Mouse (Mus musculus) neural tube, embryonic 14.5 days (tissue): Measurements from ENCODE around the gene Bet1l. TPM values are rescaled to one million over a fixed set of nuclear protein-coding genes. Genes with fewer than 3 reads are reported as not detected.

ENCODE experiments used
- ATAC-seq: fragments of 200-750 bp; cut with Nextera tagmentation; 2 replicates; pipeline ENCODE4 v1.8.0; 2017; ENCODE audit warnings: low read depth, mild to moderate bottlenecking, moderate TSS enrichment, moderate library complexity
- H3K27ac ChIP-seq: fragments of 300-500 bp; sonication (generic); 2 replicates; pipeline ENCODE4 v1.5.1; 2014; ENCODE audit warnings: low read depth, mild to moderate bottlenecking, control low read depth, low read length, moderate library complexity, mixed read lengths
- H3K27me3 ChIP-seq: fragments of 300-500 bp; sonication (generic); 2 replicates; pipeline ENCODE4 v1.6.1; 2014; ENCODE audit warnings: low read length; ENCODE audit not compliant: control insufficient read depth, insufficient read depth
- H3K36me3 ChIP-seq: fragments of 300-500 bp; sonication (generic); 2 replicates; pipeline ENCODE4 v1.6.1; 2014; ENCODE audit warnings: low read length, mixed read lengths; ENCODE audit not compliant: control insufficient read depth, insufficient read depth
- H3K4me1 ChIP-seq: fragments of 300-500 bp; sonication (generic); 2 replicates; pipeline ENCODE4 v1.6.1; 2014; ENCODE audit warnings: low read length; ENCODE audit not compliant: control insufficient read depth, insufficient read depth
- H3K4me2 ChIP-seq: fragments of 300-500 bp; sonication (generic); 2 replicates; pipeline ENCODE4 v1.6.1; 2014; ENCODE audit warnings: mild to moderate bottlenecking, low read depth, low read length, control low read depth
- H3K4me3 ChIP-seq: fragments of 300-500 bp; sonication (generic); 2 replicates; pipeline ENCODE4 v1.5.1; 2014; ENCODE audit warnings: low read depth, low read length, control low read depth, mixed read lengths
- H3K9ac ChIP-seq: fragments of 300-500 bp; sonication (generic); replicated peaks from 2 replicates; pipeline ENCODE4 v1.6.1; 2014; ENCODE audit warnings: low read depth, mild to moderate bottlenecking, control low read depth, low read length, mixed read lengths
- H3K9me3 ChIP-seq: fragments of 300-500 bp; sonication (generic); 2 replicates; pipeline ENCODE4 v1.6.1; 2016; ENCODE audit warnings: low read length; ENCODE audit not compliant: control insufficient read depth
- WGBS: fragments of 180-500 bp; shearing (Covaris S2); extraction: QIAGEN DNeasy Blood & Tissue Kit; methylation state at CpG from one replicate; pipeline ENCODE4 v1.1.7; 2014; 5-methylcytosine and 5-hydroxymethylcytosine counted together
- polyA plus RNA-seq: library from polyadenylated mRNA; unstranded; fragments of >200 nt; fragmentation: Nextera tagmentation; extraction: Ambion mirVana; gene quantifications from 2 replicates; pipeline ENCODE4 v1.2.1, GENCODE M21; 2014

The Bet1l gene
- polyA plus RNA-seq, 1 experiment from 2014 or later, result 55.8 TPM

- ATAC-seq, result no peak
- WGBS, result 40% methylated on average over 19 of the region's 19 CpGs
Observed at GRCm38 (mm10) chr7:140840750-140841735, 16.3 kb downstream of the Bet1l start.

GRCm38 (mm10) chr7:140839556-140839955, 17.8 kb downstream of the Bet1l start:
- no peak for ATAC-seq
- H3K27ac ChIP-seq, result no peak overlapping the region
- 72% methylated on average over 5 of the region's 5 CpGs for WGBS
- no peaks in the 10 kb centered on the region for H3K4me1 ChIP-seq
- H3K4me3 ChIP-seq, result no peak overlapping the region
- H3K27me3 ChIP-seq, result no peaks in the 10 kb centered on the region
- H3K9ac ChIP-seq, result no peak overlapping the region
- no peaks in the 10 kb centered on the region for H3K36me3 ChIP-seq
- no peak overlapping the region for H3K4me2 ChIP-seq
- H3K9me3 ChIP-seq, result no peaks in the 10 kb centered on the region

More at GRCm38 (mm10) chr7:140840750-140841735, 16.3 kb downstream of the Bet1l start:
- no peak overlapping the region for H3K9ac ChIP-seq
- no peak overlapping the region for H3K27ac ChIP-seq
- no peaks in the 10 kb centered on the region for H3K9me3 ChIP-seq
- no peak overlapping the region for H3K4me3 ChIP-seq
- H3K27me3 ChIP-seq, result no peaks in the 10 kb centered on the region
- no peak overlapping the region for H3K4me2 ChIP-seq
- H3K36me3 ChIP-seq, result no peaks in the 10 kb centered on the region
- no peaks in the 10 kb centered on the region for H3K4me1 ChIP-seq

DNA sequence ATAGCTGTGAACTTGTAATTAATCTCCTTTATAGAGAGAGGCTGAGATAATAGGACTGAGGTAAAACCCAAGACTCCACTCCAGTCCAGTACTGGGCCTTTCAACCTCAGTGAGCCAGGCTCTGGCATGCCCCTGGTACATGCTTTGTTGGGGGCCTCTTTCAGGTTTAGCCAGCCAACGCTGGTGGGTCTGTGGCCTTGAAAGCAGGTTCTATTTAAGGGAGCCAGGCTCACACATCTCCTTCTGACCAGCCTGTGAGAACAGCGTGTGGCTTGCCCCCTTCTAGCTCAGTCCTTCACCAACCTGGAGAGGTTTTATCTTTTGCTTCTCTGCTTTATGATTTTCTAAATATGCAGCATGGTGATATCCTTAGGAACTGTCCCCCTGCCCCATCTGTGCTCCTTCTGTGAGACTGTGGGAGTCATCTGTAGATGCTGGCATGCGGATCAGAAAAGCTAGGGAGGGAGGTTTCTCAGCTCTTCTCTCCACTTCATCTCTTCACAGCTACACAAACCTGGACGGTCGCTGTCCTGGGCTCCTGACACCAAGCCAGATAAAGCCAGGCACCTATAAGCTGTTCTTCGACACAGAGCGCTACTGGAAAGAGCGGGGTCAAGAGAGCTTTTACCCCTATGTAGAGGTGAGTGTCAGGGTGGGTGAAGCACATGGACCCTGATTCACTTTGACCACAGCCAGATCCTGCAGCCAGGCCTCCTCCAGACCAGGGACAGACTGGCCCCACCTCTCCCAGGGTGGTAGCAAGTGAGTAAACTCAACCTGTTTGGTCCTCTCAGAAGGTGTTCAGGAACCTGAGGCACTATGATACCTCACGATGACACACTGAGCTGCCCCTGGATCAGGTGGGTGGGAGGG, 20.9 kb downstream of the Bet1l start:
- no peak overlapping the region for H3K4me2 ChIP-seq
- no peaks in the 10 kb centered on the region for H3K9me3 ChIP-seq
- H3K4me1 ChIP-seq, result no peaks in the 10 kb centered on the region
- H3K27me3 ChIP-seq, result no peaks in the 10 kb centered on the region
- H3K36me3 ChIP-seq, result no peaks in the 10 kb centered on the region
- H3K4me3 ChIP-seq, result no peak overlapping the region
- no peak for ATAC-seq
- 89% methylated on average over 9 of the region's 9 CpGs for WGBS
- no peak overlapping the region for H3K9ac ChIP-seq
- no peak overlapping the region for H3K27ac ChIP-seq

- H3K9ac ChIP-seq, result no peak overlapping the region
- no peak overlapping the region for H3K4me2 ChIP-seq
- H3K4me1 ChIP-seq, result no peaks in the 10 kb centered on the region
- no peaks in the 10 kb centered on the region for H3K27me3 ChIP-seq
- no peak for ATAC-seq
- H3K36me3 ChIP-seq, result no peaks in the 10 kb centered on the region
- H3K9me3 ChIP-seq, result no peaks in the 10 kb centered on the region
- H3K4me3 ChIP-seq, result no peak overlapping the region
- WGBS, result 77% methylated on average over 2 of the region's 2 CpGs
- H3K27ac ChIP-seq, result no peak overlapping the region
Observed at GRCm38 (mm10) chr7:140835758-140836087, 21.7 kb downstream of the Bet1l start.

DNA sequence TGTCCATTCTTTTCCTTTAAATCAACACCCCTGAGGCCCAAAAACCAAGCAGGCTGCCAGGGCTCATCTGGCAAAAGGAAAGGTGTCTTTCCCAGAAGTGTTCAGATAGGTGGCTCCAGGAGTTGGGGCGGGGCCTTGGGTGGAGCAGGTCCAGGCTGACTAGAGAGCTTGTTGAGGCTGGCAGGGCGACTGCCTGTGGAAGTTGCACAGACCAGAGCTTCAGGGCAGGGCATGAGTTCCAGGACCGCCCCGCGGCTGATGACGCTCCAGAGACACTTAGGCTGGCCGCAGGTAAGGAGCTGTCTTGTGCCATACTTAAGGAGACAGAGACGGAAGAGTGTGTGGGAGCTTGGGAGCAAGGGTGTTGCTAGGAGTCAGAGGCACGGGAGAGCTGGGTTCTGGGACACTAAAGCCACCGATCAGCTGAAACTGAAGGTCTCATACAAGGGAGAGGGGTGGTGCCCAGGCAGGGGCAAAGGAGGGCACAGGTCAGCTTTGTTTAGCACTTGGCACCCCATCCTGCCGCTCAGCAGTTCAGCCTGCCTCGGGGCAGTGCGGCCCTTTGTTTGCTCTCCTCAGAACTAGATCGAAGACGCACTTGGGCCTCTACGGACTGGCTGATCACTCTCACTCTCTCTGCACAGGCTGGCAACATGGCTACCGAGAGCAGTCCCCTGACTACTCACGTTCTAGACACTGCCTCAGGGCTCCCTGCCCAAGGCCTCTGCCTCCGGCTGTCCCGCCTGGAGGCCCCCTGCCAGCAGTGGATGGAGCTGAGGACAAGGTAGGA, 22.2 kb downstream of the Bet1l start, which contains the start of gene Urah:
TSS of gene Urah (plus strand) at position 51 of the 790 bp plus-strand sequence.
- Histone ChIP-seq H3K27me3 (no peaks in the 10 kb centered on the region), H3K27ac (no peak within 1 kb of the TSS), H3K4me2 (no peak within 1 kb of the TSS), H3K4me1 (no peaks in the 10 kb centered on the region), H3K9ac (no peak within 1 kb of the TSS), H3K36me3 (no peaks in the 10 kb centered on the region), H3K9me3 (no peaks in the 10 kb centered on the region), H3K4me3 (no peak within 1 kb of the TSS)
- 49% methylated on average over 20 of the region's 20 CpGs for WGBS
- ATAC-seq, result no peak

DNA sequence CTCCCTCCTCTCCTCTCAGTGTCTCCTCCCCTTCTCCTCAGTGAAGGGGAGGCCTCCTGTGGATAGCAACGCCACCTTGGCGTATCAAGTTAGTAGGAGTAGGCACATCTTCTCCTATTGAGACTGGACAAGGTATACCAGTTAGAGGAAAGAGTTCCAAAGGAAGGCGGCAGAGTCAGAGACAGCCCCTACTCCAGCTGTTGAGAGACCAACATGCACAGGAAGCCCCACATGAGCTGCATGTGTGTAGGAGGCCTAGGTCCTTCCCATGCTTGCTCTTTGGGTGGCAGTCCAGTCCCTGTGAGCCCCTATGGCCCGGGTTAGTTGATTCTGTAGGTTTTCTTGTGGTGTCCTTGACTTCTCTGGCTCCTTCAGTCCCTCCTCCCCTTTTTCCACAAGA, 24.0 kb downstream of the Bet1l start:
- Histone ChIP-seq H3K27me3 (no peaks in the 10 kb centered on the region), H3K4me2 (no peak overlapping the region), H3K36me3 (no peaks in the 10 kb centered on the region), H3K27ac (no peak overlapping the region), H3K9me3 (no peaks in the 10 kb centered on the region), H3K4me1 (no peaks in the 10 kb centered on the region), H3K9ac (no peak overlapping the region), H3K4me3 (no peak overlapping the region)
- WGBS, result 91% methylated on average over 4 of the region's 4 CpGs
- ATAC-seq, result no peak

GRCm38 (mm10) chr7:140831447-140831846, 25.9 kb downstream of the Bet1l start:
- H3K36me3 ChIP-seq, result no peaks in the 10 kb centered on the region
- no peak overlapping the region for H3K27ac ChIP-seq
- no peak overlapping the region for H3K9ac ChIP-seq
- H3K4me2 ChIP-seq, result no peak overlapping the region
- WGBS, result 78% methylated on average over 6 of the region's 6 CpGs
- no peak overlapping the region for H3K4me3 ChIP-seq
- H3K27me3 ChIP-seq, result no peaks in the 10 kb centered on the region
- H3K4me1 ChIP-seq, result no peaks in the 10 kb centered on the region
- ATAC-seq, result no peak
- H3K9me3 ChIP-seq, result no peaks in the 10 kb centered on the region

GRCm38 (mm10) chr7:140828171-140828881, 29.1 kb downstream of the Bet1l start:
- ATAC-seq, result no peak; the same call in 1 of the 2 replicates
- Histone ChIP-seq H3K27ac (no peak overlapping the region), H3K9me3 (no peaks in the 10 kb centered on the region), H3K4me3 (no peak overlapping the region), H3K9ac (no peak overlapping the region), H3K4me1 (no peaks in the 10 kb centered on the region), H3K27me3 (no peaks in the 10 kb centered on the region), H3K36me3 (no peaks in the 10 kb centered on the region), H3K4me2 (no peak overlapping the region)
- WGBS, result 50% methylated on average over 8 of the region's 8 CpGs
